Mouse (Mus musculus) left cerebral cortex, postnatal 36 days (tissue): ENCODE results near the gene Sept5. TPM values are rescaled to one million over a fixed set of nuclear protein-coding genes. Genes with fewer than 3 reads are reported as not detected.

Experiments used
- DNase-seq, 2 experiments: peaks; one replicate each; pipeline ENCODE4 v3.0.0; 2021 to 2022; ENCODE audit warnings: low spot score in 2 of 2, mixed read lengths in 1 of 2
- intact Hi-C: fragments of 180-260 bp; cut with DNase I; formaldehyde crosslinking; loops from one replicate; pipeline ENCODE4 v1.15.1; 2025
- total RNA-seq, 2 experiments: library from RNA; stranded (reverse); gene quantifications; 2 replicates each; pipeline ENCODE4 v1.2.3; 2021

The Sept5 gene
- total RNA-seq, 2 experiments from 2014 or later: 834 to 992 TPM

GRCm38 (mm10) chr16:18587847-18588737 lies 41.7 kb downstream of the Sept5 start:
- DNase-seq: no peak
- intact Hi-C loops: no loop called here

GRCm38 (mm10) chr16:18586906-18587546 lies 42.7 kb downstream of the Sept5 start:
- DNase-seq: no peak
- intact Hi-C loops: no loop called here

- DNase-seq: no peak
- intact Hi-C loops: no loop called here
Observed at GRCm38 (mm10) chr16:18586076-18586905, 43.5 kb downstream of the Sept5 start.

- no peak for DNase-seq
- intact Hi-C loops: no loop called here
Observed at GRCm38 (mm10) chr16:18585676-18586075, 44.1 kb downstream of the Sept5 start.

- DNase-seq: no peak
- intact Hi-C loops: no loop called here
Observed at GRCm38 (mm10) chr16:18584901-18585510, 44.7 kb downstream of the Sept5 start.

- intact Hi-C loops: no loop called here
- no peak for DNase-seq
Observed at GRCm38 (mm10) chr16:18583673-18584357, 45.9 kb downstream of the Sept5 start.

GRCm38 (mm10) chr16:18583169-18583568 lies 46.6 kb downstream of the Sept5 start:
- intact Hi-C loops: no loop called here
- DNase-seq: no peak

GRCm38 (mm10) chr16:18582426-18583148 lies 47.2 kb downstream of the Sept5 start:
- intact Hi-C loops: no loop called here

GRCm38 (mm10) chr16:18581623-18582205 lies 48.0 kb downstream of the Sept5 start:
- intact Hi-C loops: no loop called here
- no peak for DNase-seq

More at GRCm38 (mm10) chr16:18582426-18583148, 47.2 kb downstream of the Sept5 start:
- no peak for DNase-seq

- intact Hi-C loops: no loop called here
- no peak for DNase-seq
Observed at GRCm38 (mm10) chr16:18581050-18581622, 48.6 kb downstream of the Sept5 start.

- intact Hi-C loops: no loop called here
- no peak for DNase-seq
Observed at GRCm38 (mm10) chr16:18580389-18580788, 49.4 kb downstream of the Sept5 start.

GRCm38 (mm10) chr16:18577599-18578160 lies 52.1 kb downstream of the Sept5 start:
- no peak for DNase-seq
- intact Hi-C loops: no loop called here

- no peak for DNase-seq
- intact Hi-C loops: no loop called here
Observed at GRCm38 (mm10) chr16:18577071-18577470, 52.7 kb downstream of the Sept5 start.

GRCm38 (mm10) chr16:18574196-18574595 lies 55.6 kb downstream of the Sept5 start:
- intact Hi-C loops: no loop called here
- no peak for DNase-seq
